Comparison of ENCODE assay signal across 11 mouse cellular contexts in genomic region chr1:193433493-193434021, GRCm38 (mm10).
DNase-seq lines count a peak whose midpoint lies in the region; ATAC-seq lines count a peak whose summit lies in the region.
"Had no signal": no experiment of that assay in that cellular context is flagged by ENCODE, and none has a peak within 500 bp of the region (broad histone marks: within the 10 kb centered on the region; RNA-seq: fewer than 3 reads in every experiment).

No protein-coding gene starts in this region.

- H3K9ac ChIP-seq in forebrain, embryonic 14.5 days (ENCODE audit: low read length) = no peak overlapping the region
- H3K9ac ChIP-seq: heart, embryonic 13.5 days had no signal

- 0 out of 2 replicates have a peak overlapping the region, but pooled peaks have one; percentile 10 for H3K4me2 ChIP-seq in forebrain, embryonic 14.5 days (ENCODE audit: low read length)
- H3K4me2 ChIP-seq: heart, embryonic 13.5 days had no signal

- ATAC-seq in forebrain, embryonic 14.5 days = peak; percentile 76
- no peak for ATAC-seq in megakaryocyte, adult 5-6 weeks (ENCODE audit: poor library complexity, severe bottlenecking)

- peaks cover 20% of the 10 kb centered on the region; the same call in 1 of the 2 replicates for H3K27me3 ChIP-seq in forebrain, embryonic 14.5 days (replicated peaks; ENCODE audit: control insufficient read depth, insufficient read depth, low read length)
- no peaks in the 10 kb centered on the region for H3K27me3 ChIP-seq in limb, embryonic 10.5 days (ENCODE audit: low read depth, poor library complexity, severe bottlenecking)

- no peak overlapping the region for H3K4me3 ChIP-seq in forebrain, embryonic 14.5 days (ENCODE audit: low read depth, low read length)
- H3K4me3 ChIP-seq in limb, embryonic 10.5 days = no peak overlapping the region
- H3K4me3 ChIP-seq: heart, embryonic 13.5 days had no signal

- peak; percentile 19 to 31 for DNase-seq in right cerebral cortex, adult 2 months (ENCODE audit: low spot score in 2 of 2)
- no peak for DNase-seq in right cerebral cortex, postnatal 36 days (ENCODE audit: low spot score in 2 of 2)
- peak; percentile 73 for DNase-seq in forebrain, embryonic 14.5 days (ENCODE audit: low spot score)
- no peak for DNase-seq in limb, embryonic 10.5 days (ENCODE audit: low spot score)
- peak; percentile 79 for DNase-seq in retina, postnatal 7 days (ENCODE audit: low read depth, low spot score)
- no peak for DNase-seq in heart, postnatal 4 days
- no peak for DNase-seq in gastrocnemius, adult 18-20 months (ENCODE audit: low spot score)
- DNase-seq: adrenal gland, adult 2 months had no signal

- no peaks in the 10 kb centered on the region for H3K36me3 ChIP-seq in forebrain, embryonic 14.5 days (ENCODE audit: control insufficient read depth, insufficient read depth, low read length)
- no peaks in the 10 kb centered on the region for H3K36me3 ChIP-seq in limb, embryonic 10.5 days
- H3K36me3 ChIP-seq: heart, embryonic 13.5 days had no signal

- H3K27ac ChIP-seq in forebrain, embryonic 14.5 days (ENCODE audit: low read depth, low read length) = peak overlapping the region; percentile 45; the same call in 1 of the 2 replicates
- H3K27ac ChIP-seq in limb, embryonic 10.5 days = peak overlapping the region; percentile 47; the same call in 1 of the 2 replicates
- H3K27ac ChIP-seq: heart, embryonic 13.5 days; macrophage had no signal

- H3K9me3 ChIP-seq in forebrain, embryonic 14.5 days (replicated peaks; ENCODE audit: control insufficient read depth, low read length) = no peaks in the 10 kb centered on the region
- no peaks in the 10 kb centered on the region for H3K9me3 ChIP-seq in limb, embryonic 10.5 days (replicated peaks)
- H3K9me3 ChIP-seq: heart, embryonic 13.5 days had no signal

- WGBS in forebrain, embryonic 14.5 days = 2% methylated on average over 7 of the region's 7 CpGs
- 62% methylated on average over 7 of the region's 7 CpGs for WGBS in limb, embryonic 10.5 days

- H3K4me1 ChIP-seq in forebrain, embryonic 14.5 days (ENCODE audit: control insufficient read depth, insufficient read depth, low read length) = peaks cover 18% of the 10 kb centered on the region
- H3K4me1 ChIP-seq in limb, embryonic 10.5 days = peaks cover 11% of the 10 kb centered on the region
- H3K4me1 ChIP-seq: heart, embryonic 13.5 days had no signal

Comparison
In these comparisons a context has a peak if more than half of its experiments do, and no peak if none do; other contexts are left out.
1. DNase-seq: peak in right cerebral cortex, adult 2 months (2 of 2), forebrain, embryonic 14.5 days (single experiment) and retina, postnatal 7 days (single experiment); none in right cerebral cortex, postnatal 36 days (0 of 2), limb, embryonic 10.5 days (single experiment), heart, postnatal 4 days (single experiment) and gastrocnemius, adult 18-20 months (single experiment).